Mouse (Mus musculus): Measurements from ENCODE around the gene Mrgprh.
"Not testable (repeated sequence)": the region's sequence is repeated elsewhere in the genome, so short reads cannot be mapped to it uniquely, and the experiment has no call there.

Gene Mrgprh

DNA sequence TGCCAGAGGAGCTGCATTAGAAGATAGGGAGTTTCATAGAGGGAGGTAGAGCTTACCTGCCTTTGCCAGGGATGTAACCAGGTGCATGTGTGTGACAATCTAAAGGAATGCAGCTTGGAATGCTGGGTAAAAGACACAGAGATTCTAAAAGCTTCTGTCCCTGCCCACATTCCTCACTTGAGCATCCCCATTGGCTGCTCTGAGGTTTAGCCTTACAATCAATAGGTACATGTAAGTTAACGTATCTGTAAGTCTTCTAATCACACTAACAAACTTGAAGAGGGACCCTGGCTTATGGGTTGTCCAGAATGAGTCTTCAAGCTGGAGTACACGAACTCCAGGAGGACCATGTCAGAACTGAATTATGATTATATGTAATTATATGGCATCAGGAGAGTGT, 7.8 kb upstream of the Mrgprh start, which contains the start of gene Mas1:
Mas1 (minus strand) TSS at position 101 of the 400 bp plus-strand sequence.
- DNase-seq (ENCODE audit: low spot score in 2 of 2), result no peak

DNA sequence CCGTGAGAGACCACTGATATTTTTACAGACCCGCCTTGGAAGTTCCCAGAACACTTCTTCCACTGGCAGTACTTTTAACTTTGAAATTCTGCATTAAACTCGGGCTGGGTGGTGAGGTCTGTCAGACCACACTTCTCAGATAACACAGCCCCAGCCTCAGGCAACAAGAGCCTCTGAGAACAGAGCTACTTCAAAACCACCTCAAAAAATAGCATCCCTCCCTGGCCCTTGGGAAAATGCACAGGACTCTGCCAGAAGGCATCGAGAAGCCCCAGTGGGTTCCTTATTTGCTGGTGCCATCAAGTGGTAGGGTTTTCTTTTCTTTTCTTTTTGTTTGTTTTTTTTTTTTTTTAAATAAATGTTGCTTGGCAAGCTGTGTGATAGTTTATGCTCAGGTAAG, 7.2 kb upstream of the Mrgprh start:
- DNase-seq (ENCODE audit: low spot score in 2 of 2), result no peak

DNA sequence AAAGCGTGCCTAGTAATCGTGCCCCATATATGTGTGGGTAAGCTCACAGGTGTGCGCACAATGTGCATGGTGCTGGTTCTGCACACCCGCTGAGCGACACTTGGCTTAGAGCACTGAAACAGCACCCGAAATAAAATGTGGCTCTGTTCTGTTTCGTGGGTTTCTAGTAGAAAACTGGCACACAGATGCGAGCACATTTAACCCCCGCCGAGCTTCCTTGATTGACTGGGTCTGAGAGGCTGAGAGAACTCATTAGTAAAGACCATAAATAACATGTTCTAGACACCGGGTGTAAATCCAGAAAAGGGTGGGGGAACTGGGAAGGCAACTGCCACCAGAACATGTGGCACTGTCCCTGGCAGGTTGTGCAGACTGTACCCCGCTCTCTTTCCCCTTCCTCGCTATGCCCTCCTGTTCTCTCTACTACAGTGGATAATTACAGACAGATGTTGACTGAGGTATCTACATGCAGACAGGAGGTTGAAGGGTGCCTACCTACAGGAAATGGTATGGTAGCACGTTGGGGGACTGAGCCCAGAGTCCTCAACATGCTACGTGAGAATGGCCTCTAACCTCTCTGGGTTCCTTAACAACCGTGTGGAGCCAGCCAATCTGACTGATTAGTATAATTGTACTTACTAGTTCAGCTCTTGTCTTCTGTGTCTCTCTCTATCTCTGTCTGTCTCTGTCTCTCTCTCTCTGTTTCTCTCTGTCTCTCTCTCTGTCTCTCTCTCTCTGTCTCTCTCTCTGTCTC, 3.4 kb upstream of the Mrgprh start:
- DNase-seq (ENCODE audit: low spot score in 2 of 2), result peak in 1 of 2 experiments; percentile 52

DNA sequence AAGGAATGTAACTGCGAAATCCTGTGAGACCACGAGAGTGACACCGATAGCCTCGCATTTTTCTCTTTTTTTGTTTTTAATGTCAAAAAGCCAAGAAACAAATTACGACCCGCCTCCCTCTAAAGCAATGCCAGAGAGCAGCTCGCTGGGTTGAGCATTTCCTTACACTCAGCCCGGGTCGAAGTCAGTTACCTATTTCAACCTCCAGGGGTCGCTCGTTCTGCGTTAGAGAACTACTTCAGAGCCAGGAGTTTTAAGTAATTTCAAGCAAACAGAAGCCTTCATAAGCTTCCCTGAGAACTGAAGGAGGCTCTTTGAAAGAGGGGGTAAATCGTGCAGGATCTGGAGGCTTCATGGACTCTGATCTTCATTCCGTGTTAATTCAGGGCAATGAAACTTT, 4.3 kb downstream of the Mrgprh start:
- DNase-seq (ENCODE audit: low spot score in 2 of 2), result peak; percentile 42 to 92

DNA sequence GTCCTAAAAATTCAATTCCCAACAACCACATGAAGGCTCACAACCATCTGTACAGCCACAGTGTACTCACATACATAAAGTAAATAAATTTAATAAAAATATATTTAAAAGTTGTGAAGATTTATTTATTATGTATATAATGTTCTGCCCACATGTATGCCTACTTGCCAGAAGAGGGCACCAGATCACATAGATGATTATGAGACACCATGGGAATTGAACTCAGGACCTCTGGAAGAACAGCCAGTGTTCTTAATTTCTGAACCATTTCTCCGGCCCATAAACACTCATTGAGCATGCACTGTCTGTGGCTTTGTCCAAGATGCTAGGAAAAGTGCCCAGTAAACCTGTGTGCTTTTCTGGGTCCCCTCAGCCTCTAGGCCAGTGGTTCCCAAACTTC, 5.4 kb downstream of the Mrgprh start:
- DNase-seq (ENCODE audit: low spot score in 2 of 2), result no peak

DNA sequence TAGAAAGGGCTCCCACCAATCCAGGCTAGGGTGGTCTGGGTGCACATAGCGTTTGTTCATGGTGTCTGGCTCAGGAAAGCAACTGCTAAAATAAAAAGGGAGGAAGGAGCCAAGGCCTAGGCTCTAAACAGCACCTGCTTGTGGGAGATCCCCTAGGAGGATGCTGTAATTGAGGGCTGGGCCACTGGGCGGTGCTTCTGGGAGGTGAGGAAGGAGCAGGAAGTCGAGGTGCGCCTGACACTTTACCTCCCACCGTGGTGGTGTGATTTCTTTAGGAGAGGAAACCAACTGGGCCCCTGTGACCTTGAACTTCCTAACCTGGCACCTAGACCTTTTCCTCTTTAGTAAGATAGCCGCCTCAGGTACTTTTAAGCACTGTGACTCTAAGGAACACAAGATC, 10.8 kb downstream of the Mrgprh start:
- no peak for DNase-seq (ENCODE audit: low spot score in 2 of 2)

DNA sequence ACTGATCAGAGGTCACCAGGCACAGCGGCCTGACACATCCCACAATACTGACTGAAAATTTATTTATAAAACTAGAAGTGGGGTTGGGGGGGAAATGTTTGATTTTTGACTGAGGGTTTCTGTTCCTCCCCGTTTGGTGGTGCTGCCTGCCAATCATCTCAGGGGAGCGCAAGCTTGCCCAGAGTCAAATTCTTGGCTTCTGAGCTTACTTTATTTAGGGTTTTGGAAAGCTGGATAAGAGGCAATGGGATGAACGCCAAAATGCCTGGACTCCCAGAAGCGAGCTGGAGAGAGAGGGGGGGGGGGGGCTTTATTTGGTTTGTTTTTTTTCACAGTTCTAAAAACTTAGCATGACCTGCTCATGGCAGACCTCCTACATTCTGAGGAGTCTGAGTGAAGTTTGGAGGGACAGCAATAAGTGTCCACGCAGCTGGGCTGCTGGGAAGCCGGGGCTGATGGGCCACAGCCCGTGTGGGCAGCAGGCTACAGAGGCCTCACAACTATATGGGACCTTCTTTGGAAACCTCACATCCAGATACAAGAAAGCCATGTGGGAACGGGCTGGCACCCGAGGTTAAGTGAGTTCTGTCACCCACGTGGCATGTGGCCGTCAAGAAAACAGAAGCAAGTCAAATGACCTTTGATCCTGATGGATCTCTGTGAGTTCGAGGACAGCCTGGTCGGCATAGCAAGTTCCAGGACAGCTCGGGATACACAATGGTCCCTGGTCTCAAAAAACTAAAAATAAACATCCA, 11.4 kb downstream of the Mrgprh start:
- DNase-seq (ENCODE audit: low spot score in 2 of 2), result no peak

DNA sequence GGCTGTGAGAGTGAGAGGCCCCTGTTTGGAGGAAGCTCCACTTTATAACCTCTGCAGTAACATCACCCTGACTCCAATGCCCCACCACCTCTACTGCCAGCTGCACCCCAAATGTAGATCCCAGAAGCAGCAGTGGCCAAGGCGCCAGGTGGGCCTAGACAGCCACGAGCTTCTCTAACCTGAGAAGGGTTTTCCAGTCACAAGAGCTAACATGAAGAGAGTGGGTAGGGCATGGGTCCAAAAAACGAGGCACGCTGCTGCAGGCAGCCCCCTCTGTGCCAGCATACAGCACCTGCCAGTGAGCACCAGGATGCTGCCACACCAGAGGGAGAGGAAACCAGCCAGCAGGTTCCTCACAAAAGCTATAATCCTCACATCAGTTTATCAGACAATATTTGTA, 15.2 kb downstream of the Mrgprh start:
- DNase-seq (ENCODE audit: low spot score in 2 of 2), result no peak

DNA sequence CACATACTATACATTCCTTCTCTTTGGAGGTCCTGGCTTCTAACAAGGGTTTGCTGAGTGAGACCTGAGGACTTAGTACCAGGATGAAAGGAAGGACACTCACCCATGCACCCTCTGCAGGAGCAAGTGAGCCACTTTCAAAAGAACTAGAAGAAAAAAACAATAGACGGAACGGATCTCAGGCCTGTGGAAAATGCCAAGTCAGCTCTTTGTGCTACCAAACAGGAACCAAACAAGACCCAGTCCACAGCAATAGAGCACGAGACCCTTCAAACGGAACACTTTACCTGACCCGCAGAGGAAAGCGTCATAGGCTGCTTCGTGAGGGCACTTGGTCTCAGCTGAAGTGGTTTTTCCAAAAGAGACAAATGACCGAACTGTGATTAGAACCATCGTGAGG, 16.2 kb downstream of the Mrgprh start:
- DNase-seq (ENCODE audit: low spot score in 2 of 2), result no peak

DNA sequence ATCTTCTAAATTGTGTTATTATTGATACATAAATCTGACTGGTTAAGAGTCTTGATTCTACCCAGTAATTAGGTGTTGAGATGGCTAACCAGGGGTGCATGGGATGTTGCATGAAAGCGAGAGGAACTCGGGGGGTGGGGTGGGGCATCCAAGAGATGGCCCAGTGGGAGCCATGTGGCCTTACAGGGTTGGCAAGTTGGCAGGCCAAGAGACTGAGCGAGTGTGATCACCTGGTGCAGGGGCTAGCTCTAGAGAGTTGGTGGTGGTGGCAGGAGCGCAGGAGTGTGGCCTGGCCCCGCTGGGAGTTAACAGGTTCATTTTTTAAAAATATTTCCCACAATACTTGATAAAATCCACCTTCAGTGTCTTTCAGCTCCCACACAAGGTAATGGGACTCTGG, 21.8 kb downstream of the Mrgprh start:
- DNase-seq (ENCODE audit: low spot score in 2 of 2), result no peak

DNA sequence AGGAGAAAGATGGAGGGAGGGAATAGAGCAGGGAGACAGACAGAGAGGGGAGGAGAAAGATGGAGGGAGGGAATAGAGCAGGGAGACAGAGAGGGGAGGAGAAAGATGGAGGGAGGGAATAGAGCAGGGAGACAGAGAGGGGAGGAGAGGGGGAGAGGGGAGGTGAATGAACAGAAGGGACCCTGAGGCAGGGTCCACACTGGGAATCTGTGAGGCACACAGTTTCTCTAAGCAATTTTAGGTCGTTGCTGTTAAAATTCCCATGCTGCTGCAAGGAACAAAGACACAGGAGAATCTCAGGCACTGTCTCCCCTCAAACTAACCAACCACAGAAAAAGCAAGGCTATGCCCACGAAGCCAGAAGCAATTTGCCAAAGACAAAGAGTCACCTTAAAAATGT, 22.8 kb downstream of the Mrgprh start:
- not testable (repeated sequence) for DNase-seq (ENCODE audit: low spot score in 2 of 2)

DNA sequence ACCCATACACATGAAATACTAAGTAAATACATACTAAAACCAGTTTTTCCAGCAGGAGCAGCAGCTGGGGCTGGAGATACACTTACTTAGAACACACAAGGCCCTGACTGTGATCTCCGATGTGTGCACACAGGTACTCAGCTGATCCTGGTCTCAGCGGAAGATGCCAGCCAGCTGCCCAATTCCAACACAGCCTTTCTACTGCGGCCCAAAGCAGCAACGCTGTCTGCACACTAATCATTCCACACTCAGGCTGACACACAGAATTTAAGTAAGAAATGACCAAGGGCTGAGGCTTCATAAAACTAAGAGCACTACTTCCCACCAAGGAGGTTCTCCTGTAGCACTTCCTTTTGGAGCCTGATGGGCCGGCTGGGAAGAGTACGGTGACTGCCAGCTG, 26.5 kb downstream of the Mrgprh start:
- DNase-seq (ENCODE audit: low spot score in 2 of 2), result no peak

DNA sequence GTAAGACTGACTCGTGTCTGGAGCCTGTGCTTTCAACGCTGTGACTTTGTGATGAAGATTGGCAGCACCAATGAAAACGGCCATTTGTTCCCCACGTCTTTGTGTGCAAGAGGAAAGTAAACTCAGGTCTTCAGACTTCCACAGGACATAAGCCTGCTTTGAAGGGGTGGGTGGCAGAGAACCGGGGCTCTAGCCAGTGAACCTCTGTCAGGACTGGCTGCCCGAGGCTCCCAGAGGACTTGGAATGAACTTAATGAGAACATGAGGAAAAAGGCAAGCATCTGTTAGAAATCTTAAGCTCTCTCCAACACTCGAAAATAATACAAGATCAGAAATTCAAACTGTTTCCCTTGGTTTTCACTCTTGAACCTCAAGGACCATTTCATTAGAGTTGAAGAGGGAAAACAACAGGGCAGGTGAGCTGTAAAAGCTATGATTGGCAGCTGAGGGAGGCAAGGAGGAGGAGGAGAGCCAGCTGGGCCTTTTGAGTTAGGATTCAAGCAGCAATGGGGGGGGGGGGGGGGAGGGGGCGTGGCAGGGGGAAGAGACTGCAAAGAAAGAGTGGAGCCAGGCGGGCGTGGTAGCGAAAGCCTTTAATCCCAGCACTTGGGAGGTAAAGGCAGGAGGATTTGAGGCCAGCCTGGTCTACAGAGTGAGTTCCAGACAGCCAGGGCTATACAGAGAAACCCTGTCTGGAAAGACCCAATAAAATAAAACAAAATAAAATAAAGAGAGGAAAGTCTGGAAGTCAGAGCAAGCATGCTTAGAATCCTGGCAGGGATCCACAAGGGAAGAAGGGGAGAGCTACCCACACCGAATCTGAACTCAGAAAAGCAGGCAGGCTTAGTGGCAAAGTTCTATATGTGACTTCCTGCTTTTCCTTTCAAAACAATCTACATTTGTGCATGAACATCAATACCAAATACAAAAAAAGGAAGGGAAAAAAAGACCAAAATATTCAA, 27.8 kb downstream of the Mrgprh start:
- no peak for DNase-seq (ENCODE audit: low spot score in 2 of 2)

DNA sequence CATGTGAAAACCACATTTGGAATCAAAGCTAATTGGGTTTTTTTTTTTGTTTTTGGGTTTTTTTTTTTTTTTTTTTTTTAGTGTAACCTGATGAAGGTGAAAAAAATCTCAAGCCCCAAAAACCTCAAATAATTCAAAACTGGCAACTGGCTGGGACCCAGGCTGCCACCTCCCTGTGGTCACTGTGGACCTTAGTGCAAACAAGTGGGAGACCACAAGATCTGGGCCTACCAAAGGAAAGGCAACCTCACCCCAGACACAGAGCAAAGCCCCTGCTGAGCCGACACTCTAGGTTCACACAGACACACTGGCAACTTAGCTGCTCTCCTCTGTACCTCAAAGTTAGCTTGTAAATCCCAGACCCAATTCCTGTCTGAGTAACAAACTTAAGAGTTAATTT, 28.5 kb downstream of the Mrgprh start:
- DNase-seq (ENCODE audit: low spot score in 2 of 2), result no peak

DNA sequence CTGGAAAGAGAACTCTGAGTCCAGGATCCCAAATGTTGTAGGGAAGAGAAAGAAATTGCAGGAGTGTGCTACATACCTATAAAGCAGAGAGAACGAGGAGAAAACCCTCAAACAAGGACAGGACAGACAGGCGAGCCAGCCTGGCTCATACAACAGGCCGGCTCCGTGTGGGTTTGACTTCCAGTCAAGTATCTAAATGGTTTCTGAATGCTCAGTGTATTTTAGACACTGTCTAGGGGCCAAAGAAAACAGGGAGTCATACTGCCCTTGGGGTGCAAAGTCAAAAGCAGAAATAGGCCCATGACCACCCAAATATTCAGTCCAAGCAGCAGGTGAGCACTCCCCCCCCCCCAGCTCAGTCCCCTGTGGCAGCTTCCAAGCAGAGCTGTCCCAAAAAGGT, 30.0 kb downstream of the Mrgprh start:
- no peak for DNase-seq (ENCODE audit: low spot score in 2 of 2)

DNA sequence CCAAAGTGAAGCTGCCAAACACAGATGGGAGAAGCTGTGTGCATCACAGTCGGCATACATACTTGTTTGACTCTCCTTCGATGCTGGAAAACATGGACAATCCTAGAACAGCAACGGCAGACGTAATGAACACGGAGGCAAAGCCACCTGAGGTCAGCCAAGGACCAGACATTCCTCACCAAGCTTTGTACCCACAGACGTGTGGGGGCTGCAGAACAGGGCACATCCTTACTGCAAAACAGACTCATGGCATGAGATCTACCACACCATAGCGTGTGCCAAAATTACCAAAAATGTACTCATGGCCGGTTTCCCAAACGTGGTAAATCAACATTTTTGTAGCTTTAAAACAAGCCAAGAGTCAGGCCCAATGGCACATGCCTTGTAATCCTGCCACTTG, 30.6 kb downstream of the Mrgprh start:
- DNase-seq (ENCODE audit: low spot score in 2 of 2), result no peak

DNA sequence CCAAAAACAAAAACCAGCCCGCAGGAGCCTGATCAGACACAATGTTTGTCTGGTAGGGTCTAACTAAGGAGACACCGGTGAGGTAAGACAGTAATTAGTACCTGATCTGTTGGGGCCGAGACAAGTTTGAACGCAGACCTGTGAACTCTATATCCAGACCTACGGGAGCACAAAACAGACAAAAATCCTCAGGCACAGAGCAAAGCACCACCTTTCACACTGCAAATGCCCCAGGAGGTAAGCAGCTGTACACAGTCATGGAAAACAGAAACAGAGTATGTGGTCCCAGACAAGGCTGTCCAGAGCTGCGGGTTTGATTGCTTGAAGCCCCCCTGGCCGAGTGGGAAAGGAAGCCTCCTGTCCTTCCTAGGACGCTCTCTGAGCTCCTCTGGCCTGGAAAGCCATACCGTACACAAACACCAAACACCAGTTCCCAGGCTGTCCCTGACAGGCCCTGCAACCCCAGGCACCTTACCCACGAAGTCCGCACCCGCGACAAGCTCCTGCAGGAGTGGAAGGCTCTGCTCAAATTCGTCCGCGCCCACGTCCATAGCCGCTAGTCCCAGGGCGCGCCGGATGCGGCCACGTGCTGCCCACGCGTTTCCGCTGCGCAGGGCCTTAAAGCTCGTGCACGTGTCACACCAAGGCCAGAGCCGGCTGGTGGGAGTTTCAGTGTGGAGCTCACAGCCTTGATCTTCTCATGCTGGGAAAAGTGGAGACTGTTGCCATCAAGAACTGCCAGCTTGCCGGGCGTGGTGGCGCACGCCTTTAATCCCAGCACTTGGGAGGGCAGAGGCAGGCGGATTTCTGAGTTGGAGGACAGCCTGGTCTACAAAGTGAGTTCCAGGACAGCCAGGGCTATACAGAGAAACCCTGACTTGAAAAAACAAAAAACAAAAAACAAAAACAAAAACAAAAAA, 33.8 kb downstream of the Mrgprh start, which contains the start of gene Pnldc1:
Pnldc1 (minus strand) TSS at position 870 of the 920 bp plus-strand sequence.
- no peak for DNase-seq (ENCODE audit: low spot score in 2 of 2)

DNA sequence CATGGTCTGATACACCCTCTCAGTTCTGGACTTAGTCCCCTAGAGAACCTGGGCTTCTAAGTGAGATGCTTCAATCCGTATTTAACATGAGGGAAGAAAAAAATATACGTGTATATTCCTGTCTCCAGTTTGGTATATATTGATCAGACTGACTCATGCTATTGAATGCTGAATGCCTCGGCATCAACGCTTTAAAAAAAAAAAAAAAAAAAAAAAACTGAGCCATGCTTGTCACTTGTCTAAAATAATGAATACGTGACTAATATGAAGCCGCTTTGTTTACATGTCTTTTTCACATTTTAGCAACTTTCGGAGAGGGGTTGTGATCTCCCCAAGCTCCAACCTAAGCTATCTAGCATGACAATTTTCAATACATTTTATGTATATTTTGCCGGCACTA, 34.6 kb downstream of the Mrgprh start:
- DNase-seq (ENCODE audit: low spot score in 2 of 2), result no peak

DNA sequence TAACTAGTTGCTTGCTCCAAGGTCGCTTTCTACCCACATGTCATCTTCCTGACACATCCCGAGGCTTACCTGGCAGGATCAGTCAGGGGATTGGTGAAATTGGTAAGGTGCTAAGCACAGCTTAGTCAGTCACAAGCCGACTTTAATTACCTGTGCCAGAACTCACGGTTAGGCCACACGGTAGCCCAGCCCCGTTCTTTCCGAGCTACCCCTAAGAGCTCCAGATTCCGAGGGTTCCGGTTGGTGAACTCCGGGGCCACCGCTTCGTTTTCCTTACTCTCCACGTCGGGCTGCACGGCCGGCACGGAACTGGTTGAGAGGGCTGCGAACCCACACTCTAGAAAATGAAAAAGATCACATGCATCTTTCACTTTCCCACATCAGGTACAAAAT, 39.6 kb downstream of the Mrgprh start, which contains the start of gene Tcp1:
Tcp1 (plus strand) TSS at position 214 of the 393 bp plus-strand sequence.
- DNase-seq (ENCODE audit: low spot score in 2 of 2), result no peak

DNA sequence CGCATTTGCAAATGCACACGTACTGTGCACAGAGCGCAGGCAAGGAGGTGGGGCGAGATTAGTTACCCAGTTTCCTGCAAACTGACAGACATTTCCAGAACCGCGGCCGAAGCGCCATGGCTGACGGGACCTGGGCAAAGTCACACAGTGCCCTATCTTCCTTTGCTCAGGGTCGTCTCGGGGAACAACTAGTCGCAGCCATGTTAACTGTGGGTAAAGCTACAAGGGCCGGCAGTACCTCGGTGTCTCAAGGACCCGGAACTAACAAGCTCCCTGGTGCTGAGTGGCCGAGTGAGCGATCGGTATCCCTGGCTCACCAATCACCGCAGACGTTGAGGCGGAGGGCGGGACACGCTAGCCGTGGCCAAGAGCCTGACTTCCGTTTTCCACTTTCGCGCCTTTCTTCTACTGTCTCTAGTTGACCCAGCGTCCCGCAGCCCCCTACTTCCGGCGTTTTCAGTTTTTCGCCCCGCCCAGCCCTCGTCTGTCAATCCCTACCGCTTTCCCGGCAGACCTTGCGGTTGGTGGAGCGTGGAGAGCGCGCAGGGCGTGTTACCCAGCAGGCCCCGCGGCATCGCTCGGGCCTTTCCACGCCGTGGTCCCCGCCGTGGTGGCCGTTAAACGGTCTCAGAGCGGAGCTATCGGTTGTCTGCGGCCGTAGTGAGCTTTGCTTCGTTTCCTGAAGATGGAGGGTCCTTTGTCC, 40.2 kb downstream of the Mrgprh start, which contains the start of gene Mrpl18:
Mrpl18 (minus strand) TSS at position 465 of the 703 bp plus-strand sequence.
- peak; percentile 99 to 100 for DNase-seq (ENCODE audit: low spot score in 2 of 2)
